1 mouse cellular context compared by ENCODE assay signal in the genomic region with DNA sequence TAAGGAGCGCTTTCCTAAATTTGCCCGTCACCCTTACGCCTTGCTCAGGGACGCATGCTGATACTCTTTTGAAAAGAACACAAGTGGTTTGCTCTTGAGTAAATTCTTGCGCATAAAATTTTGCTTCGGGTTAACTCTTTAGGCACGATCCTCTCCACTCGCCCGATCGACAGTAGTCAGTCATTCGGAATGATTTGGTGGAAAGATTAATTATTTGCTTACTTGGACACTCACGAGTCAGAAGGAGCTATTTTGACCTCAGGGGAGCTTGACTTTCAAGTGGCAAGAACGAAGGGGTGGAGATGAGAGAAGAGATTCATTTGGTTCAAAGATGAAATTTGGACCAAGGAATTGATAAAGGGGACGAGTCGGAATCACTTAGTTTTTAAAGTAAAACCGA.
TF ChIP-seq lines count a peak whose summit lies in the region.

No protein-coding gene starts in this region.

TF ChIP-seq in MEL, 35 proteins besides CTCF, POLR2A, EP300 and RAD21:
- TF ChIP-seq CHD1 (IDR thresholded peaks at IDR 0.05; ENCODE audit: low read depth, low read length): 0 out of 2 replicates have a peak, but pooled peaks have one; percentile 46
- TF ChIP-seq MAZ (IDR thresholded peaks at IDR 0.05; ENCODE audit: low read depth, low read length): no peak
TF ChIP-seq in MEL: peak in this region for 1.
